Mouse (Mus musculus) lung, adult 2 months (tissue): ENCODE data around the gene Inhbe.

Source experiments
- CTCF ChIP-seq: fragments of 200-500 bp; IDR thresholded peaks from 2 replicates; pipeline ENCODE4 v1.5.1; 2011; ENCODE audit warnings: mild to moderate bottlenecking, low read length, control low read depth; ENCODE audit not compliant: insufficient read depth
- POLR2A ChIP-seq: fragments of 200-500 bp; IDR thresholded peaks from 2 replicates; pipeline ENCODE4 v1.6.1; 2011; ENCODE audit warnings: low read depth, mild to moderate bottlenecking, control low read depth, low read length, borderline replicate concordance; ENCODE audit errors: extremely low read depth

- TF ChIP-seq CTCF (no peak), POLR2A (no peak)
These were observed 11.2 kb downstream of the Inhbe start for GRCm38 (mm10) chr10:127343029-127343428.
